Mouse (Mus musculus): ENCODE measurements around the gene Hpcal4. TPM values are rescaled to one million over a fixed set of nuclear protein-coding genes. Genes with fewer than 3 reads are reported as not detected.

Hpcal4 gene
- polyA plus RNA-seq (2017; shearing (Covaris generic)) = 1 to 10 TPM in 1 of 2 experiments, under 1 TPM in 1; 0.30 to 3.6 TPM

GRCm38 (mm10) chr4:123182328-123183238 is at the start of gene Hpcal4:
Gene Hpcal4 (plus strand): TSS chr4:123183227.

GRCm38 (mm10) chr4:123139513-123140154 is 43.4 kb upstream of the Hpcal4 start, which contains the start of gene Ppie:
Gene Ppie (minus strand): TSS chr4:123139951.

GRCm38 (mm10) chr4:123201186-123202093 is 18.4 kb downstream of the Hpcal4 start, which contains the start of gene Nt5c1a:
Gene Nt5c1a (plus strand): TSS chr4:123201504.

GRCm38 (mm10) chr4:123233492-123234084 is 50.6 kb downstream of the Hpcal4 start, which contains the start of gene Heyl:
Gene Heyl (plus strand): TSS chr4:123233556.

Other genes with a start within 250 kb of the Hpcal4 start
- 1 to 10 TPM; 3.4 to 3.5 TPM for gene Mfsd2a, start 222.0 kb upstream of the Hpcal4 start, polyA plus RNA-seq (2017; shearing (Covaris generic))
- not detected for gene Mycl, start 187.6 kb upstream of the Hpcal4 start, polyA plus RNA-seq (2017; shearing (Covaris generic))
- 10 to 100 TPM; 20.3 to 25.8 TPM for gene Trit1, start 166.6 kb upstream of the Hpcal4 start, polyA plus RNA-seq (2017; shearing (Covaris generic))
- gene Bmp8b, start 78.1 kb upstream of the Hpcal4 start, polyA plus RNA-seq (2017; shearing (Covaris generic)) = under 1 TPM; 0.08 to 0.16 TPM
- not detected for gene Oxct2b, start 67.0 kb upstream of the Hpcal4 start, polyA plus RNA-seq (2017; shearing (Covaris generic))
- 100 to 1,000 TPM in 1 of 2 experiments, 10 to 100 TPM in 1; 82.9 to 100 TPM for gene Ppie, start 43.3 kb upstream of the Hpcal4 start, polyA plus RNA-seq (2017; shearing (Covaris generic))
- gene Nt5c1a, start 18.3 kb downstream of the Hpcal4 start, polyA plus RNA-seq (2017; shearing (Covaris generic)) = under 1 TPM in 1 of 2 experiments, not detected in 1; 0.31 TPM
- gene Heyl, start 50.3 kb downstream of the Hpcal4 start, polyA plus RNA-seq (2017; shearing (Covaris generic)) = under 1 TPM in 1 of 2 experiments, not detected in 1; 0.29 TPM
- 10 to 100 TPM in 1 of 2 experiments, 1 to 10 TPM in 1; 9.5 to 12.5 TPM for gene Pabpc4, start 79.1 kb downstream of the Hpcal4 start, polyA plus RNA-seq (2017; shearing (Covaris generic))
- not detected for gene Oxct2a, start 140.4 kb downstream of the Hpcal4 start, polyA plus RNA-seq (2017; shearing (Covaris generic))
- gene Bmp8a, start 160.0 kb downstream of the Hpcal4 start, polyA plus RNA-seq (2017; shearing (Covaris generic)) = not detected